Mouse (Mus musculus) cerebellum, adult 8-10 months (tissue): Measurements from ENCODE around the gene Smtnl1.

Source experiments
- DNase-seq: peaks from one replicate; pipeline ENCODE4 v3.0.0; 2022

Gene Smtnl1

GRCm38 (mm10) chr2:84822552-84822951, at the start of gene Smtnl1:
TSS of gene Smtnl1 (minus strand) at chr2:84822652.
- no peak for DNase-seq

- no peak for DNase-seq
Observed at GRCm38 (mm10) chr2:84870623-84871160, 48.2 kb upstream of the Smtnl1 start.

GRCm38 (mm10) chr2:84868977-84869376, 46.5 kb upstream of the Smtnl1 start:
- DNase-seq = no peak

- no peak for DNase-seq
Observed at GRCm38 (mm10) chr2:84868521-84868943, 46.1 kb upstream of the Smtnl1 start.

GRCm38 (mm10) chr2:84865616-84866571, 43.4 kb upstream of the Smtnl1 start:
- no peak for DNase-seq

- no peak for DNase-seq
Observed at GRCm38 (mm10) chr2:84862231-84862630, 39.8 kb upstream of the Smtnl1 start.

- DNase-seq = no peak
Observed at GRCm38 (mm10) chr2:84861430-84861829, 39.0 kb upstream of the Smtnl1 start.

GRCm38 (mm10) chr2:84859991-84860780, 37.7 kb upstream of the Smtnl1 start:
- no peak for DNase-seq

GRCm38 (mm10) chr2:84858551-84858950, 36.1 kb upstream of the Smtnl1 start:
- DNase-seq = no peak

- no peak for DNase-seq
Observed at GRCm38 (mm10) chr2:84855732-84856131, 33.3 kb upstream of the Smtnl1 start.

- no peak for DNase-seq
Observed at GRCm38 (mm10) chr2:84851130-84852040, 28.9 kb upstream of the Smtnl1 start.

GRCm38 (mm10) chr2:84850407-84851129, 28.1 kb upstream of the Smtnl1 start:
- no peak for DNase-seq

- DNase-seq = no peak
Observed at GRCm38 (mm10) chr2:84845226-84845625, 22.8 kb upstream of the Smtnl1 start.

- DNase-seq = no peak
Observed at GRCm38 (mm10) chr2:84843654-84844053, 21.2 kb upstream of the Smtnl1 start.

- no peak for DNase-seq
Observed at GRCm38 (mm10) chr2:84841905-84842304, 19.5 kb upstream of the Smtnl1 start.

GRCm38 (mm10) chr2:84840748-84841563, 18.5 kb upstream of the Smtnl1 start:
- no peak for DNase-seq

GRCm38 (mm10) chr2:84840016-84840747, 17.7 kb upstream of the Smtnl1 start:
- DNase-seq = no peak

GRCm38 (mm10) chr2:84838993-84839980, 16.8 kb upstream of the Smtnl1 start:
- no peak for DNase-seq

- no peak for DNase-seq
Observed at GRCm38 (mm10) chr2:84838593-84838949, 16.1 kb upstream of the Smtnl1 start, which contains the start of gene Slc43a1. TSS of gene Slc43a1 (plus strand) at chr2:84838850.
